Mouse (Mus musculus) E14TG2a.4 (cell line): Measurements from ENCODE around the gene Llgl2.

Source experiments
- H3K27me3 ChIP-seq: 2 replicates; pipeline ENCODE4 v1.6.1; 2014; ENCODE audit warnings: low read length, control low read depth; ENCODE audit not compliant: insufficient read depth
- H3K36me3 ChIP-seq: 2 replicates; pipeline ENCODE4 v1.6.1; 2014; ENCODE audit warnings: low read length, control low read depth; ENCODE audit not compliant: insufficient read depth
- H3K4me1 ChIP-seq: replicated peaks from 2 replicates; pipeline ENCODE4 v1.6.1; 2014; ENCODE audit warnings: low read depth, low read length, control low read depth
- H3K4me3 ChIP-seq: replicated peaks from 2 replicates; pipeline ENCODE4 v1.5.1; 2014; ENCODE audit warnings: mild to moderate bottlenecking, low read length
- H3K9me3 ChIP-seq: 2 replicates; pipeline ENCODE4 v1.6.1; 2014; ENCODE audit warnings: low read length, control low read depth
- CTCF ChIP-seq: conservative IDR thresholded peaks from 2 replicates; pipeline ENCODE4 v1.5.1; 2014; ENCODE audit warnings: low read length
- NANOG ChIP-seq: IDR thresholded peaks from 2 replicates; pipeline ENCODE4 v1.6.1; 2014; ENCODE audit warnings: borderline replicate concordance, low read length, mixed read lengths
- POU5F1 ChIP-seq: IDR thresholded peaks from 2 replicates; pipeline ENCODE4 v1.6.1; 2014; ENCODE audit warnings: low read length, borderline replicate concordance

Gene Llgl2

GRCm38 (mm10) chr11:115872437-115872836, 48.6 kb downstream of the Llgl2 start:
- Histone ChIP-seq H3K4me1 (peaks cover 15% of the 10 kb centered on the region), H3K4me3 (no peak overlapping the region), H3K36me3 (no peaks in the 10 kb centered on the region), H3K27me3 (no peaks in the 10 kb centered on the region), H3K9me3 (no peaks in the 10 kb centered on the region)
- TF ChIP-seq POU5F1 (no peak), NANOG (no peak), CTCF (no peak)

GRCm38 (mm10) chr11:115875935-115876334, 52.1 kb downstream of the Llgl2 start:
- peaks cover 19% of the 10 kb centered on the region for H3K4me1 ChIP-seq
- no peaks in the 10 kb centered on the region for H3K9me3 ChIP-seq
- TF ChIP-seq CTCF (no peak), POU5F1 (no peak), NANOG (no peak)

GRCm38 (mm10) chr11:115876438-115876837, 52.6 kb downstream of the Llgl2 start:
- no peaks in the 10 kb centered on the region for H3K27me3 ChIP-seq
- no peaks in the 10 kb centered on the region for H3K36me3 ChIP-seq
- H3K4me3 ChIP-seq = no peak overlapping the region
- no peaks in the 10 kb centered on the region for H3K9me3 ChIP-seq
- peaks cover 23% of the 10 kb centered on the region for H3K4me1 ChIP-seq
- peak; percentile 54 for TF ChIP-seq CTCF
- TF ChIP-seq POU5F1 = no peak
- TF ChIP-seq NANOG = no peak

More at GRCm38 (mm10) chr11:115875935-115876334, 52.1 kb downstream of the Llgl2 start:
- Histone ChIP-seq H3K27me3 (no peaks in the 10 kb centered on the region), H3K36me3 (no peaks in the 10 kb centered on the region), H3K4me3 (no peak overlapping the region)

- H3K4me1 ChIP-seq = peaks cover 20% of the 10 kb centered on the region
- no peak overlapping the region for H3K4me3 ChIP-seq
- TF ChIP-seq POU5F1 (no peak), NANOG (no peak), CTCF (no peak)
- H3K9me3 ChIP-seq = no peaks in the 10 kb centered on the region
- no peaks in the 10 kb centered on the region for H3K36me3 ChIP-seq
- peaks cover 3% of the 10 kb centered on the region; the same call in 1 of the 2 replicates for H3K27me3 ChIP-seq
These were observed 53.4 kb downstream of the Llgl2 start for GRCm38 (mm10) chr11:115877174-115877755.

GRCm38 (mm10) chr11:115878071-115878470, 54.2 kb downstream of the Llgl2 start:
- no peak for TF ChIP-seq NANOG
- TF ChIP-seq CTCF = no peak
- TF ChIP-seq POU5F1 = no peak

GRCm38 (mm10) chr11:115881002-115881401, 57.2 kb downstream of the Llgl2 start:
- no peak overlapping the region for H3K4me3 ChIP-seq
- peaks cover 24% of the 10 kb centered on the region for H3K27me3 ChIP-seq
- no peaks in the 10 kb centered on the region for H3K36me3 ChIP-seq
- TF ChIP-seq POU5F1 = no peak
- TF ChIP-seq CTCF = peak; percentile 98
- H3K4me1 ChIP-seq = peaks cover 49% of the 10 kb centered on the region
- H3K9me3 ChIP-seq = no peaks in the 10 kb centered on the region

More at GRCm38 (mm10) chr11:115878071-115878470, 54.2 kb downstream of the Llgl2 start:
- no peak overlapping the region for H3K4me3 ChIP-seq
- peaks cover 21% of the 10 kb centered on the region for H3K4me1 ChIP-seq
- peaks cover 10% of the 10 kb centered on the region for H3K27me3 ChIP-seq
- H3K9me3 ChIP-seq = no peaks in the 10 kb centered on the region
- H3K36me3 ChIP-seq = no peaks in the 10 kb centered on the region

- Histone ChIP-seq H3K36me3 (no peaks in the 10 kb centered on the region), H3K27me3 (peaks cover 24% of the 10 kb centered on the region), H3K4me1 (peaks cover 59% of the 10 kb centered on the region), H3K4me3 (peak overlapping the region; percentile 70), H3K9me3 (no peaks in the 10 kb centered on the region)
- no peak for TF ChIP-seq POU5F1
- TF ChIP-seq NANOG = no peak
- no peak for TF ChIP-seq CTCF
These were observed 59.4 kb downstream of the Llgl2 start for GRCm38 (mm10) chr11:115883251-115883650.

GRCm38 (mm10) chr11:115884361-115884760, 60.5 kb downstream of the Llgl2 start:
- H3K9me3 ChIP-seq = no peaks in the 10 kb centered on the region
- peak overlapping the region; percentile 70 for H3K4me3 ChIP-seq
- peaks cover 63% of the 10 kb centered on the region for H3K4me1 ChIP-seq
- H3K27me3 ChIP-seq = peaks cover 24% of the 10 kb centered on the region
- TF ChIP-seq NANOG = no peak
- TF ChIP-seq CTCF = no peak
- TF ChIP-seq POU5F1 = no peak
- no peaks in the 10 kb centered on the region for H3K36me3 ChIP-seq

GRCm38 (mm10) chr11:115885281-115885680, 61.4 kb downstream of the Llgl2 start:
- Histone ChIP-seq H3K27me3 (peaks cover 24% of the 10 kb centered on the region), H3K4me3 (peak overlapping the region; percentile 64), H3K4me1 (peaks cover 54% of the 10 kb centered on the region), H3K9me3 (no peaks in the 10 kb centered on the region), H3K36me3 (peaks cover 6% of the 10 kb centered on the region; the same call in 1 of the 2 replicates)
- TF ChIP-seq CTCF (no peak), NANOG (no peak; the same call in 1 of the 2 replicates), POU5F1 (no peak)
